Mouse (Mus musculus): ENCODE measurements around the gene Rilp.

DNA sequence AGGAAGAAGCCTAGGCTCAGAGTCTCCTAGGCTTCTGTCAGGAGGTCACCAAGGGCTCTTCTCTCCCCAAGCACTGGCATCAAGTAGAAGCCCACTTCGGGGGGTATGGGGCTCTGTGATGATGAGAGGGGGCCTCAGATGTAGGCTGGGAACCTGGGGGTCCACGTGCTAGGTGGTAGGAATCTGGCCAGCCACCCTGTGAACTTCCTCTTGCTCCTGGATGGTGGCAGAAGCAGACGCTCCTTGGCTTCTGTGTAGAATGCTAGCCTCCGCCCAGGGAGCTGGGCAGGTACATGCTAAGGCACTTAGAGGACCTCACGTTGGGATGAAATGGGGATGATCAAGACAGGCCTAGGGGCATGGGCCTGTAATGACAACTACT is 51.5 kb downstream of the Rilp start:
- TF ChIP-seq POLR2AphosphoS5 (IDR thresholded peaks at IDR 0.05; ENCODE audit: borderline replicate concordance, low read depth, low read length) (no peak), CTCF (IDR thresholded peaks at IDR 0.05 in 2 of 3, conservative IDR thresholded peaks at IDR 0.05 in 1 of 3; ENCODE audit: control insufficient read depth in 1 of 3, insufficient read depth in 1 of 3, low read depth in 2 of 3, low read length in 3 of 3, poor library complexity in 1 of 3, severe bottlenecking in 1 of 3) (no peak), TCF12 (IDR thresholded peaks at IDR 0.05; ENCODE audit: low read depth, low read length) (no peak), EP300 (IDR thresholded peaks at IDR 0.05; ENCODE audit: low read depth in 1 of 2, low read length in 2 of 2) (no peak), USF1 (IDR thresholded peaks at IDR 0.05; ENCODE audit: low read depth, low read length) (no peak), MAFK (IDR thresholded peaks at IDR 0.05; ENCODE audit: borderline replicate concordance, low read depth, low read length) (no peak), MEF2A (IDR thresholded peaks at IDR 0.05; ENCODE audit: extremely low read depth, insufficient replicate concordance, low read depth, low read length, poor library complexity, severe bottlenecking) (no peak), HCFC1 (IDR thresholded peaks at IDR 0.05; ENCODE audit: low read depth, low read length) (no peak), POLR2A (IDR thresholded peaks at IDR 0.05; ENCODE audit: control insufficient read depth in 1 of 2, insufficient read depth in 1 of 2, low read depth in 1 of 2, low read length in 2 of 2, poor library complexity in 1 of 2) (no peak), POLR2AphosphoS2 (IDR thresholded peaks at IDR 0.05; ENCODE audit: low read length) (no peak)

Measured in MEL (cell line).